Mouse (Mus musculus) hindbrain, embryonic 14.5 days (tissue): ENCODE results near the gene St8sia1. TPM values are rescaled to one million over a fixed set of nuclear protein-coding genes. Genes with fewer than 3 reads are reported as not detected.

Source experiments
- ATAC-seq: fragments of 200-750 bp; cut with Nextera tagmentation; 2 replicates; pipeline ENCODE4 v1.8.0; 2017; ENCODE audit warnings: moderate number of reproducible peaks, mild to moderate bottlenecking, moderate TSS enrichment, moderate library complexity; ENCODE audit not compliant: low FRiP score
- DNase-seq: peaks from one replicate; pipeline ENCODE4 v3.0.0-alpha.2; 2015; ENCODE audit warnings: low spot score
- H3K27ac ChIP-seq: fragments of 300-500 bp; sonication (generic); 2 replicates; pipeline ENCODE4 v1.5.1; 2014; ENCODE audit warnings: mild to moderate bottlenecking, moderate library complexity
- H3K27me3 ChIP-seq: fragments of 300-500 bp; sonication (generic); 2 replicates; pipeline ENCODE4 v1.6.1; 2014; ENCODE audit warnings: mild to moderate bottlenecking, low read length, mixed read lengths; ENCODE audit not compliant: control insufficient read depth, insufficient read depth
- H3K36me3 ChIP-seq: fragments of 300-500 bp; sonication (generic); replicated peaks from 2 replicates; pipeline ENCODE4 v1.6.1; 2014; ENCODE audit not compliant: control insufficient read depth, insufficient read depth
- H3K4me1 ChIP-seq: fragments of 300-500 bp; sonication (generic); replicated peaks from 2 replicates; pipeline ENCODE4 v1.6.1; 2014; ENCODE audit warnings: antibody characterized with exemption, low read length, mixed read lengths; ENCODE audit not compliant: control insufficient read depth, insufficient read depth
- H3K4me2 ChIP-seq: fragments of 300-500 bp; sonication (generic); replicated peaks from 2 replicates; pipeline ENCODE4 v1.6.1; 2014; ENCODE audit warnings: mild to moderate bottlenecking, moderate library complexity
- H3K4me3 ChIP-seq: fragments of 300-500 bp; sonication (generic); replicated peaks from 2 replicates; pipeline ENCODE4 v1.5.1; 2014; ENCODE audit warnings: mild to moderate bottlenecking, low read length
- H3K9ac ChIP-seq: fragments of 300-500 bp; sonication (generic); 2 replicates; pipeline ENCODE4 v1.6.1; 2014
- H3K9me3 ChIP-seq: fragments of 300-500 bp; sonication (generic); 2 replicates; pipeline ENCODE4 v1.6.1; 2016; ENCODE audit warnings: low read length; ENCODE audit not compliant: control insufficient read depth
- WGBS: fragments of 180-500 bp; shearing (Covaris S2); extraction: QIAGEN DNeasy Blood & Tissue Kit; methylation state at CpG from one replicate; pipeline ENCODE4 v1.1.7; 2014; 5-methylcytosine and 5-hydroxymethylcytosine counted together
- polyA plus RNA-seq: library from polyadenylated mRNA; unstranded; fragments of >200 nt; fragmentation: Nextera tagmentation; extraction: Ambion mirVana; gene quantifications from 2 replicates; pipeline ENCODE4 v1.2.1, GENCODE M21; 2014

St8sia1 gene
- polyA plus RNA-seq, 1 experiment from 2014 or later = 6.1 TPM

- H3K4me1 ChIP-seq = peaks cover 5% of the 10 kb centered on the region; the same call in 1 of the 2 replicates
- 0 out of 2 replicates have a peak, but pooled peaks cover 3% of the 10 kb centered on the region for H3K9me3 ChIP-seq
- H3K27ac ChIP-seq = no peak overlapping the region
- H3K27me3 ChIP-seq = no peaks in the 10 kb centered on the region
- H3K36me3 ChIP-seq = peaks cover 10% of the 10 kb centered on the region
- DNase-seq (no peak), ATAC-seq (no peak)
- H3K9ac ChIP-seq = no peak overlapping the region
- H3K4me3 ChIP-seq = no peak overlapping the region
- no peak overlapping the region for H3K4me2 ChIP-seq
- 93% methylated on average over 6 of the region's 6 CpGs for WGBS
Observed at GRCm38 (mm10) chr6:142865199-142865598, 99.1 kb downstream of the St8sia1 start.

GRCm38 (mm10) chr6:142863881-142864280 is 100.4 kb downstream of the St8sia1 start:
- Histone ChIP-seq H3K4me1 (peaks cover 5% of the 10 kb centered on the region; the same call in 1 of the 2 replicates), H3K4me2 (no peak overlapping the region), H3K9me3 (0 out of 2 replicates have a peak, but pooled peaks cover 3% of the 10 kb centered on the region), H3K9ac (no peak overlapping the region), H3K27ac (no peak overlapping the region), H3K36me3 (peaks cover 10% of the 10 kb centered on the region), H3K4me3 (no peak overlapping the region), H3K27me3 (no peaks in the 10 kb centered on the region)
- no peak for DNase-seq
- ATAC-seq = no peak
- 98% methylated on average over 4 of the region's 4 CpGs for WGBS

- no peak for ATAC-seq
- H3K4me1 ChIP-seq = peaks cover 3% of the 10 kb centered on the region; the same call in 1 of the 2 replicates
Observed at GRCm38 (mm10) chr6:142862265-142862664, 102.0 kb downstream of the St8sia1 start.

GRCm38 (mm10) chr6:142860396-142860795 is 103.9 kb downstream of the St8sia1 start:
- no peak overlapping the region for H3K4me3 ChIP-seq
- 94% methylated on average over 1 of the region's 1 CpGs for WGBS
- ATAC-seq = no peak

More at GRCm38 (mm10) chr6:142862265-142862664, 102.0 kb downstream of the St8sia1 start:
- Histone ChIP-seq H3K4me3 (no peak overlapping the region), H3K36me3 (peaks cover 10% of the 10 kb centered on the region), H3K27ac (no peak overlapping the region), H3K4me2 (no peak overlapping the region), H3K9ac (no peak overlapping the region), H3K27me3 (no peaks in the 10 kb centered on the region), H3K9me3 (0 out of 2 replicates have a peak, but pooled peaks cover 3% of the 10 kb centered on the region)
- 93% methylated on average over 3 of the region's 3 CpGs for WGBS
- DNase-seq = no peak

GRCm38 (mm10) chr6:142859946-142860345 is 104.3 kb downstream of the St8sia1 start:
- Histone ChIP-seq H3K4me3 (no peak overlapping the region), H3K27me3 (no peaks in the 10 kb centered on the region)
- ATAC-seq = no peak

More at GRCm38 (mm10) chr6:142860396-142860795, 103.9 kb downstream of the St8sia1 start:
- DNase-seq = no peak
- peaks cover 9% of the 10 kb centered on the region for H3K4me1 ChIP-seq
- 0 out of 2 replicates have a peak, but pooled peaks cover 3% of the 10 kb centered on the region for H3K9me3 ChIP-seq
- H3K4me2 ChIP-seq = no peak overlapping the region
- peaks cover 10% of the 10 kb centered on the region for H3K36me3 ChIP-seq
- H3K27me3 ChIP-seq = no peaks in the 10 kb centered on the region
- no peak overlapping the region for H3K27ac ChIP-seq
- no peak overlapping the region for H3K9ac ChIP-seq

GRCm38 (mm10) chr6:142858937-142859336 is 105.3 kb downstream of the St8sia1 start:
- H3K4me2 ChIP-seq = no peak overlapping the region
- H3K27me3 ChIP-seq = no peaks in the 10 kb centered on the region
- WGBS = 96% methylated on average over 2 of the region's 2 CpGs
- H3K36me3 ChIP-seq = peaks cover 10% of the 10 kb centered on the region
- no peak overlapping the region for H3K9ac ChIP-seq
- H3K4me1 ChIP-seq = peaks cover 9% of the 10 kb centered on the region
- 0 out of 2 replicates have a peak, but pooled peaks cover 3% of the 10 kb centered on the region for H3K9me3 ChIP-seq
- H3K27ac ChIP-seq = no peak overlapping the region
- ATAC-seq (no peak), DNase-seq (no peak)
- no peak overlapping the region for H3K4me3 ChIP-seq

More at GRCm38 (mm10) chr6:142859946-142860345, 104.3 kb downstream of the St8sia1 start:
- H3K36me3 ChIP-seq = peaks cover 10% of the 10 kb centered on the region
- peaks cover 9% of the 10 kb centered on the region for H3K4me1 ChIP-seq
- DNase-seq = no peak
- H3K9me3 ChIP-seq = 0 out of 2 replicates have a peak, but pooled peaks cover 3% of the 10 kb centered on the region
- WGBS = 92% methylated on average over 4 of the region's 4 CpGs
- H3K9ac ChIP-seq = no peak overlapping the region
- no peak overlapping the region for H3K4me2 ChIP-seq
- H3K27ac ChIP-seq = no peak overlapping the region

- no peak overlapping the region for H3K27ac ChIP-seq
- no peaks in the 10 kb centered on the region for H3K36me3 ChIP-seq
- peaks cover 9% of the 10 kb centered on the region for H3K4me1 ChIP-seq
- ATAC-seq (peak; percentile 39; the same call in 1 of the 2 replicates), DNase-seq (no peak)
- no peak overlapping the region for H3K9ac ChIP-seq
- H3K9me3 ChIP-seq = no peaks in the 10 kb centered on the region
- 45% methylated on average over 3 of the region's 3 CpGs for WGBS
- no peak overlapping the region for H3K4me2 ChIP-seq
- H3K4me3 ChIP-seq = no peak overlapping the region
- H3K27me3 ChIP-seq = no peaks in the 10 kb centered on the region
Observed at GRCm38 (mm10) chr6:142856258-142856874, 107.9 kb downstream of the St8sia1 start.

- no peak overlapping the region for H3K4me2 ChIP-seq
- WGBS = 89% methylated on average over 5 of the region's 5 CpGs
- ATAC-seq (0 out of 2 replicates have a peak, but pooled peaks have one; percentile 11), DNase-seq (no peak)
- H3K4me3 ChIP-seq = no peak overlapping the region
- H3K27me3 ChIP-seq = no peaks in the 10 kb centered on the region
- no peak overlapping the region for H3K9ac ChIP-seq
- H3K4me1 ChIP-seq = peaks cover 9% of the 10 kb centered on the region
- no peaks in the 10 kb centered on the region for H3K36me3 ChIP-seq
- H3K9me3 ChIP-seq = no peaks in the 10 kb centered on the region
- H3K27ac ChIP-seq = no peak overlapping the region
Observed at GRCm38 (mm10) chr6:142855761-142856160, 108.5 kb downstream of the St8sia1 start.

- H3K36me3 ChIP-seq = no peaks in the 10 kb centered on the region
- no peak for ATAC-seq
- H3K27me3 ChIP-seq = no peaks in the 10 kb centered on the region
- H3K4me2 ChIP-seq = no peak overlapping the region
- no peak overlapping the region for H3K4me3 ChIP-seq
- H3K4me1 ChIP-seq = peaks cover 8% of the 10 kb centered on the region
- 85% methylated on average over 6 of the region's 6 CpGs for WGBS
- H3K9ac ChIP-seq = no peak overlapping the region
- H3K27ac ChIP-seq = no peak overlapping the region
- DNase-seq = no peak
- H3K9me3 ChIP-seq = no peaks in the 10 kb centered on the region
Observed at GRCm38 (mm10) chr6:142852419-142853377, 111.6 kb downstream of the St8sia1 start.
